Mouse (Mus musculus) liver, embryonic 16.5 days (tissue): ENCODE results near the gene Ankrd31. TPM values are rescaled to one million over a fixed set of nuclear protein-coding genes. Genes with fewer than 3 reads are reported as not detected.
A peak's percentile ranks its signal among the peaks of the same experiment; 100 is the strongest.
"Not testable (repeated sequence)": the region's sequence is repeated elsewhere in the genome, so short reads cannot be mapped to it uniquely, and the experiment has no call there.

Experiments used
- ATAC-seq: fragments of 200-750 bp; cut with Nextera tagmentation; 2 replicates; pipeline ENCODE4 v1.8.0; 2017; ENCODE audit warnings: low read depth, mild to moderate bottlenecking, moderate number of reproducible peaks, moderate library complexity
- H3K27ac ChIP-seq: fragments of 300-500 bp; sonication (generic); 2 replicates; pipeline ENCODE4 v1.5.1; 2014; ENCODE audit warnings: mild to moderate bottlenecking, low read length
- H3K27me3 ChIP-seq: fragments of 300-500 bp; sonication (generic); 2 replicates; pipeline ENCODE4 v1.6.1; 2014; ENCODE audit warnings: low read depth, low read length, mixed read lengths; ENCODE audit not compliant: control insufficient read depth, insufficient read depth
- H3K36me3 ChIP-seq: fragments of 300-500 bp; sonication (generic); 2 replicates; pipeline ENCODE4 v1.6.1; 2014; ENCODE audit warnings: mild to moderate bottlenecking; ENCODE audit not compliant: control insufficient read depth, insufficient read depth
- H3K4me1 ChIP-seq: fragments of 300-500 bp; sonication (generic); 2 replicates; pipeline ENCODE4 v1.6.1; 2014; ENCODE audit warnings: low read depth, low read length, mixed read lengths; ENCODE audit not compliant: control insufficient read depth
- H3K4me2 ChIP-seq: fragments of 300-500 bp; sonication (generic); 2 replicates; pipeline ENCODE4 v1.6.1; 2014; ENCODE audit warnings: low read depth, low read length, mixed read lengths
- H3K4me3 ChIP-seq: fragments of 300-500 bp; sonication (generic); 2 replicates; pipeline ENCODE4 v1.5.1; 2014; ENCODE audit warnings: low read depth, mild to moderate bottlenecking, low read length
- H3K9ac ChIP-seq: fragments of 300-500 bp; sonication (generic); 2 replicates; pipeline ENCODE4 v1.6.1; 2014; ENCODE audit warnings: low read depth, low read length
- H3K9me3 ChIP-seq: fragments of 300-500 bp; sonication (generic); replicated peaks from 2 replicates; pipeline ENCODE4 v1.6.1; 2016; ENCODE audit warnings: low read length; ENCODE audit not compliant: control insufficient read depth
- WGBS: fragments of 180-500 bp; shearing (Covaris S2); extraction: QIAGEN DNeasy Blood & Tissue Kit; methylation state at CpG from one replicate; pipeline ENCODE4 v1.1.7; 2014; ENCODE audit not compliant: insufficient replicate concordance; 5-methylcytosine and 5-hydroxymethylcytosine counted together
- polyA plus RNA-seq: library from polyadenylated mRNA; unstranded; fragments of >200 nt; fragmentation: Nextera tagmentation; extraction: Ambion mirVana; gene quantifications from 2 replicates; pipeline ENCODE4 v1.2.1, GENCODE M21; 2015

Ankrd31 gene
- polyA plus RNA-seq, 1 experiment from 2014 or later: 0.02 TPM

GRCm38 (mm10) chr13:96884534-96884933 lies 136.5 kb downstream of the Ankrd31 start:
- WGBS: 62% methylated on average over 1 of the region's 1 CpGs
- H3K27ac ChIP-seq: no peak overlapping the region

GRCm38 (mm10) chr13:96889985-96890384 lies 141.9 kb downstream of the Ankrd31 start:
- Histone ChIP-seq H3K9ac (no peak overlapping the region), H3K9me3 (no peaks in the 10 kb centered on the region), H3K36me3 (no peaks in the 10 kb centered on the region), H3K27ac (no peak overlapping the region), H3K27me3 (no peaks in the 10 kb centered on the region), H3K4me2 (no peak overlapping the region), H3K4me1 (no peaks in the 10 kb centered on the region), H3K4me3 (no peak overlapping the region)
- 32% methylated on average over 2 of the region's 2 CpGs for WGBS
- peak; percentile 67 for ATAC-seq

More at GRCm38 (mm10) chr13:96884534-96884933, 136.5 kb downstream of the Ankrd31 start:
- H3K4me3 ChIP-seq: no peak overlapping the region
- H3K4me1 ChIP-seq: no peaks in the 10 kb centered on the region
- H3K36me3 ChIP-seq: no peaks in the 10 kb centered on the region
- no peak overlapping the region for H3K9ac ChIP-seq
- H3K27me3 ChIP-seq: no peaks in the 10 kb centered on the region
- H3K4me2 ChIP-seq: no peak overlapping the region
- no peaks in the 10 kb centered on the region for H3K9me3 ChIP-seq
- ATAC-seq: no peak

GRCm38 (mm10) chr13:96895144-96895543 lies 147.1 kb downstream of the Ankrd31 start:
- H3K27me3 ChIP-seq: no peaks in the 10 kb centered on the region

GRCm38 (mm10) chr13:96906717-96907116 lies 158.6 kb downstream of the Ankrd31 start:
- Histone ChIP-seq H3K9ac (no peak overlapping the region), H3K9me3 (no peaks in the 10 kb centered on the region), H3K27ac (no peak overlapping the region), H3K4me2 (no peak overlapping the region), H3K4me1 (no peaks in the 10 kb centered on the region), H3K4me3 (no peak overlapping the region), H3K27me3 (no peaks in the 10 kb centered on the region), H3K36me3 (no peaks in the 10 kb centered on the region)
- no peak for ATAC-seq
- WGBS: 47% methylated on average over 3 of the region's 3 CpGs

More at GRCm38 (mm10) chr13:96895144-96895543, 147.1 kb downstream of the Ankrd31 start:
- H3K27ac ChIP-seq: no peak overlapping the region
- H3K36me3 ChIP-seq: no peaks in the 10 kb centered on the region
- no peak overlapping the region for H3K4me3 ChIP-seq
- H3K9ac ChIP-seq: no peak overlapping the region
- no peak for ATAC-seq
- no peaks in the 10 kb centered on the region for H3K4me1 ChIP-seq
- no peak overlapping the region for H3K4me2 ChIP-seq
- 54% methylated on average over 2 of the region's 2 CpGs for WGBS
- no peaks in the 10 kb centered on the region for H3K9me3 ChIP-seq

- Histone ChIP-seq H3K9ac (no peak overlapping the region), H3K36me3 (no peaks in the 10 kb centered on the region), H3K27me3 (no peaks in the 10 kb centered on the region), H3K4me2 (no peak overlapping the region), H3K9me3 (no peaks in the 10 kb centered on the region), H3K27ac (no peak overlapping the region), H3K4me3 (no peak overlapping the region), H3K4me1 (no peaks in the 10 kb centered on the region)
- WGBS: 51% methylated on average over 3 of the region's 3 CpGs
- no peak for ATAC-seq
Observed at GRCm38 (mm10) chr13:96911202-96911601, 163.1 kb downstream of the Ankrd31 start.

GRCm38 (mm10) chr13:96923134-96923533 lies 175.1 kb downstream of the Ankrd31 start:
- H3K9me3 ChIP-seq: not testable (repeated sequence)

GRCm38 (mm10) chr13:96923999-96924961 lies 176.2 kb downstream of the Ankrd31 start, which contains the start of gene Gcnt4:
Gene Gcnt4, plus strand, starts transcription at chr13:96924689.
- H3K4me1 ChIP-seq: no peaks in the 10 kb centered on the region
- 9% methylated on average over 52 of the region's 56 CpGs for WGBS
- H3K9me3 ChIP-seq: no peaks in the 10 kb centered on the region
- no peaks in the 10 kb centered on the region for H3K36me3 ChIP-seq
- peak within 1 kb of the TSS; percentile 53 for H3K9ac ChIP-seq
- no peak within 1 kb of the TSS for H3K27ac ChIP-seq
- ATAC-seq: peak; percentile 76
- peak within 1 kb of the TSS; percentile 65 for H3K4me3 ChIP-seq
- H3K27me3 ChIP-seq: peaks cover 30% of the 10 kb centered on the region
- H3K4me2 ChIP-seq: peak within 1 kb of the TSS; percentile 59

More at GRCm38 (mm10) chr13:96923134-96923533, 175.1 kb downstream of the Ankrd31 start:
- not testable (repeated sequence) for H3K4me3 ChIP-seq, H3K9ac ChIP-seq, H3K4me1 ChIP-seq, H3K27ac ChIP-seq, ATAC-seq, H3K36me3 ChIP-seq, H3K4me2 ChIP-seq
- peaks cover 30% of the 10 kb centered on the region for H3K27me3 ChIP-seq
- 64% methylated on average over 4 of the region's 4 CpGs for WGBS

GRCm38 (mm10) chr13:96924985-96925745 lies 177.1 kb downstream of the Ankrd31 start:
- Histone ChIP-seq H3K9me3 (no peaks in the 10 kb centered on the region), H3K4me2 (peak overlapping the region; percentile 59), H3K27me3 (peaks cover 30% of the 10 kb centered on the region), H3K4me1 (no peaks in the 10 kb centered on the region), H3K27ac (no peak overlapping the region), H3K36me3 (no peaks in the 10 kb centered on the region), H3K4me3 (peak overlapping the region; percentile 65), H3K9ac (peak overlapping the region; percentile 53)
- ATAC-seq: peak; percentile 35
- 1% methylated on average over 53 of the region's 53 CpGs for WGBS
